ENCODE assay signal across 18 mouse cellular contexts in the genomic region with DNA sequence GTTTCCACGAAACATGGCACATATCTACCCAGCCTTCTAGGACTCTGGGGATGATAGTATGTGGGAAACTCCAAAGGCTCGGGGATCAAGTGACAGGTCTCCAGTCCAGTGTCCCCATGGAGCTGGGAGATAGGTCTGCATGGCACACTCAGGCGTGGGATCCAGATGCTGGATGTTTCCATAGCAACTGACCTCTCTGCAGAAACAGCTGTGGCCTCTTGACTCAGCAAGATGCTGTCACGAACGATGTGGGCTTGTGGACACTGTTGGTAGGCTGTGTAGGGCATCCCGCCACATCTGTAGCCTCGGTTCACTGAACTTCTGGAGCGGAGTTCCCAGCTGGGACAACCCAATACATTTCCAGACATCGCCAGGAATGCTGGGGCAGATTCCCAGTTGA.
"Had no signal": no experiment of that assay in that cellular context is flagged by ENCODE, and none has a peak within 500 bp of the region (broad histone marks: within the 10 kb centered on the region; RNA-seq: fewer than 3 reads in every experiment).

No protein-coding gene starts in this region.

- DNase-seq: kidney, adult 11 months; kidney, adult 8-10 months; kidney, postnatal 10 days; kidney, postnatal 36 days; layer of hippocampus, postnatal 36 days; left cerebral cortex, postnatal 4 days; liver, embryonic 13.5 days; lung, adult 2 months; lung, postnatal 14 days; lung, postnatal 4 days; retina, postnatal 1 day; right cerebral cortex, postnatal 25 days; spleen, adult 18-20 months; thymus, postnatal 25 days had no signal

- H3K4me3 ChIP-seq: kidney, embryonic 15.5 days; liver, embryonic 13.5 days; midbrain, embryonic 13.5 days; neural tube, embryonic 12.5 days; stomach, embryonic 15.5 days had no signal

- H3K4me2 ChIP-seq: kidney, embryonic 15.5 days; liver, embryonic 13.5 days; midbrain, embryonic 13.5 days; neural tube, embryonic 12.5 days; stomach, embryonic 15.5 days had no signal

- H3K27ac ChIP-seq: kidney, embryonic 15.5 days; liver, embryonic 13.5 days; midbrain, embryonic 13.5 days; neural tube, embryonic 12.5 days; stomach, embryonic 15.5 days had no signal

- ATAC-seq: midbrain, embryonic 13.5 days had no signal

- H3K4me1 ChIP-seq: liver, embryonic 13.5 days; neural tube, embryonic 12.5 days; stomach, embryonic 15.5 days had no signal

- H3K9me3 ChIP-seq: kidney, embryonic 15.5 days; liver, embryonic 13.5 days; midbrain, embryonic 13.5 days; neural tube, embryonic 12.5 days; stomach, embryonic 15.5 days had no signal

- H3K36me3 ChIP-seq: kidney, embryonic 15.5 days; liver, embryonic 13.5 days; midbrain, embryonic 13.5 days; neural tube, embryonic 12.5 days; stomach, embryonic 15.5 days had no signal

- H3K27me3 ChIP-seq: liver, embryonic 13.5 days; midbrain, embryonic 13.5 days; neural tube, embryonic 12.5 days; stomach, embryonic 15.5 days had no signal

- H3K9ac ChIP-seq: kidney, embryonic 15.5 days; liver, embryonic 13.5 days; midbrain, embryonic 13.5 days; neural tube, embryonic 12.5 days; stomach, embryonic 15.5 days had no signal
